Mouse (Mus musculus): ENCODE measurements around the gene Ldhb. TPM values are rescaled to one million over a fixed set of nuclear protein-coding genes. Genes with fewer than 3 reads are reported as not detected.

Gene Ldhb
- 154 TPM for polyA plus RNA-seq (2017; shearing (Covaris generic))

DNA sequence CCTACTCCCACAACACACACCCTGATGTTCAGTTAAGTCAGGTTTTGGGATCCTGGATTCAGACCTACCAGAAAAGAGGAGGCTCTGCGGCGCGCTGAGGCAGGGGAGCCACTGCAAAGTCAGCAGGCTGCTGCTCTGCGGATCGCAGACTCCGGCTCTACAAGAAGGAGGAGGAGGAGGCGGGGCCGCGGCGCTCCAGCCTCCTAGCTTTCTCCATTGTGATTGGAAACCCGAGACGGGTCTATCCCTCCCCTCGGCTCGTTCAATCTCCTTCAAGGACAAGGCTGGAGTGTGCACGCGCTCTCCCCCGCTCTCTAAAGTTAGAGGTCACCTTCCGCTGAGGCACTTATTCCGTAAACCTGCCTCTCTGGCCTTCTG, at the start of gene Ldhb:
Ldhb (minus strand) TSS at position 173 of the 378 bp plus-strand sequence.

DNA sequence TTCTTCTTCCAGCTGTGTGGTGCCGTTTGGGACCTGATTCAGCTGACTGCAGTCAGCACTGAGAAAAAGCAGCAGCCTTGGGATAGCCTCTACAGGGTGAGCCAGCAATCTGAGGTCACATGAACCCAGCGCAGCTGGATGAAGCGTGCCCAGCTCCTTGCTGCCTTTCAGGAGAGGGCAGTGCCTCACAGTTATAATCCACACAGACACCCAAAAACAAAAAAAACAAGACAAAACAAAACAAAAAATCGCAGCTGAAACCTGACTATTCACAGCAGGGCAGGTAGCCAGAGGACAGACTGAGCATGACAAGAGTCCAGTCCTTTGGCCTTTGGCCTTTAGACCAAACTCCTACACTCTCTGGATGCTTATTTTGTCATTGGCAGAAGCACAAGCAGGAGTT, 35.0 kb downstream of the Ldhb start, which contains the start of gene Gys2:
Gys2 (minus strand) TSS at position 309 of the 403 bp plus-strand sequence.

Other genes with a start within 250 kb of the Ldhb start
- not detected for gene Iapp, start 209.5 kb downstream of the Ldhb start, polyA plus RNA-seq (2017; shearing (Covaris generic))
- not detected for gene Slco1a5, start 185.0 kb downstream of the Ldhb start, polyA plus RNA-seq (2017; shearing (Covaris generic))
- 23.4 TPM for gene Pyroxd1, start 162.3 kb downstream of the Ldhb start, polyA plus RNA-seq (2017; shearing (Covaris generic))
- 46.9 TPM for gene Recql, start 120.9 kb downstream of the Ldhb start, polyA plus RNA-seq (2017; shearing (Covaris generic))
- 31.9 TPM for gene Golt1b, start 120.7 kb downstream of the Ldhb start, polyA plus RNA-seq (2017; shearing (Covaris generic))
- not detected for gene Spx, start 94.5 kb downstream of the Ldhb start, polyA plus RNA-seq (2017; shearing (Covaris generic))
- not detected for gene Gys2, start 34.8 kb downstream of the Ldhb start, polyA plus RNA-seq (2017; shearing (Covaris generic))
- gene Kcnj8, start 63.7 kb upstream of the Ldhb start, polyA plus RNA-seq (2017; shearing (Covaris generic)), result not detected
- gene Abcc9, start 194.4 kb upstream of the Ldhb start, polyA plus RNA-seq (2017; shearing (Covaris generic)), result 0.05 TPM
- 9.0 TPM for gene Cmas, start 248.7 kb upstream of the Ldhb start, polyA plus RNA-seq (2017; shearing (Covaris generic))